Mouse (Mus musculus): ENCODE data around the gene Grk1. TPM values are rescaled to one million over a fixed set of nuclear protein-coding genes. Genes with fewer than 3 reads are reported as not detected.

The Grk1 gene
- polyA plus RNA-seq, 1 experiment from 2014 or later: 0.03 TPM

DNA sequence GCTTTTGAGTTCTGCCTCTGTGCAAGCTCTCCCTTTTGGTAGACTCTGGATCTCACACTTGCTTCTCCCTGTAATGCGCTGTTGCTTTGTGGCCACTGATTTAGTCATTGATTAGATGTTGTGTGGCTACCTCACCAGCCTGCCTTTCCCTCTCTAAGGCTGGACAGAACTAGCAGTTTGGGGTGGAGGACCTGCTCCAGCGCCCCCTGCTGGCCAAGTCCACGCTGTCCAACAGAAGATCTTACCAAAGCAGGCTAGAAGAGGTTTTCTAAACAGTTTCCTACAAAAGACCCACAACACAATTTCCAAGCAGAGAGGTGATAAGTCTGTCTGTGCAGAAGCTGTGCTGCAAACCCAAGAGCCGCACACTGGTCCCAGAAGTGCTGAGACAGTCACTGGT is 57.0 kb downstream of the Grk1 start:
- Histone ChIP-seq H3K4me1 (no peaks in the 10 kb centered on the region), H3K9me3 (no peaks in the 10 kb centered on the region), H3K27me3 (replicated peaks) (no peaks in the 10 kb centered on the region), H3K9ac (no peak overlapping the region), H3K36me3 (replicated peaks) (no peaks in the 10 kb centered on the region), H3K4me2 (no peak overlapping the region), H3K27ac (no peak overlapping the region), H3K4me3 (no peak overlapping the region)
- ATAC-seq (replicated peaks): 0 out of 2 replicates have a peak, but pooled peaks have one; percentile 39
- 36% methylated on average over 4 of the region's 4 CpGs for WGBS

DNA sequence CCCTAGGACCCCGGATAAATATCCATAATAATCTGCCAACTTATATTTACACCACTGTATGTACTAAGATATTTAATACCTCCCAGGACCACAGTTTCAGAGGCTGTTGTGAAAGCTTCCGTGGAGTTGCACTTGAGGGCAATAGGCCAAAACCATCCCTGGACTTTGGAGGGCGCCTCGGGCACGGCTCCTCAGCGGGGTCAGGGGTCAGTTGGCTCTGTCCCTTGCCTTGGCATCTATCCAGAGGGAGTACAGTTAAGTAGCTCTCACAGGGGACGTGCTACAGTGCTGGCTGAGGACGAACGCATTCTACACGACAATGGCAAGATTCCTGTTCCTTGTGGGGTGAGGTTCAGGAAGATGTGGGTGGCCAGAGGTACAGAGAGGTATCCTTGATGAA is 57.5 kb downstream of the Grk1 start:
- Histone ChIP-seq H3K36me3 (replicated peaks) (no peaks in the 10 kb centered on the region), H3K4me1 (no peaks in the 10 kb centered on the region), H3K27me3 (replicated peaks) (no peaks in the 10 kb centered on the region), H3K9me3 (no peaks in the 10 kb centered on the region), H3K27ac (no peak overlapping the region), H3K4me2 (no peak overlapping the region), H3K4me3 (no peak overlapping the region), H3K9ac (no peak overlapping the region)
- ATAC-seq (replicated peaks): no peak
- 75% methylated on average over 10 of the region's 10 CpGs for WGBS

DNA sequence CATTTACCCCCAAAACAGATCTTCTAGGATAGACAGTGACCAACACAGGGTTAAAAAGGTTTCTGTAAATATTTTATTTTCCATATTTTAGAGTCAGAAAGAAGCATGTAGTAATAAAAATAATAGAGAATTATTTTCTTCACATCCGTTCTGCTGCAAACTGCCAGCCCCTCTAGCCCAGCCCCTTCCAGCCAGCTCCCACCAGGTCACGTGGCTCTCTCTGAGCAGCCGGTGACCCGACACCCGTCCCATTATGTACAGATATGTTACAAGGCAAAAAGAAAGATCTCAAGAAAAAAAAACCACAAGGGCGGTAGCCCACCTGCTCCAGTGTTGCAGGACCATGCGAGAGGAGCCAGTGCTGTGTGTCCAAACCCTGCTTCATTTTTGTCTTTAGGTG is 60.4 kb downstream of the Grk1 start:
- Histone ChIP-seq H3K4me2 (no peak overlapping the region), H3K4me1 (no peaks in the 10 kb centered on the region), H3K4me3 (no peak overlapping the region), H3K36me3 (replicated peaks) (no peaks in the 10 kb centered on the region), H3K9ac (no peak overlapping the region), H3K27me3 (replicated peaks) (no peaks in the 10 kb centered on the region), H3K27ac (no peak overlapping the region), H3K9me3 (no peaks in the 10 kb centered on the region)
- 66% methylated on average over 7 of the region's 7 CpGs for WGBS
- ATAC-seq (replicated peaks): no peak

DNA sequence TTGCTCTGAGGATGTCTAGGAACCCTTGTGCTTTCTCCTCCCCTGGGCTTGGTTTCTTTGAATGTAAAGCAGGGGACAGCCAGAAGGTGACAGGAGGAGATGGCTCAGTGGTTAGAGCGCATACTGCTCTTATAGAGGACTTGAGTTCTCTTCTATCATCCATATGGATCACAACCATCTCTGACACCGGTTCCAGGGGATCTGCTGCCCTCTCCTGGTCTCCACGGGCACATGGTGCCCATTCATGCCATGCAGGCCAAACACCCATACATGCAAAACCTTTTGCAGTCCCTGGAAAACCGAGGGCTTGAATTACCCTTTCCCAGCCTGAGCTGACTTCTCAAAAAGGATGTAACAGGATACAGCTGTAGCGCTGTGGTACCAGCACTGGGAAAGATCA is 62.1 kb downstream of the Grk1 start:
- ATAC-seq (replicated peaks): no peak
- 70% methylated on average over 5 of the region's 5 CpGs for WGBS
- Histone ChIP-seq H3K4me3 (no peak overlapping the region), H3K9ac (no peak overlapping the region), H3K36me3 (replicated peaks) (no peaks in the 10 kb centered on the region), H3K4me1 (no peaks in the 10 kb centered on the region), H3K4me2 (no peak overlapping the region), H3K27ac (no peak overlapping the region), H3K9me3 (no peaks in the 10 kb centered on the region), H3K27me3 (replicated peaks) (no peaks in the 10 kb centered on the region)

DNA sequence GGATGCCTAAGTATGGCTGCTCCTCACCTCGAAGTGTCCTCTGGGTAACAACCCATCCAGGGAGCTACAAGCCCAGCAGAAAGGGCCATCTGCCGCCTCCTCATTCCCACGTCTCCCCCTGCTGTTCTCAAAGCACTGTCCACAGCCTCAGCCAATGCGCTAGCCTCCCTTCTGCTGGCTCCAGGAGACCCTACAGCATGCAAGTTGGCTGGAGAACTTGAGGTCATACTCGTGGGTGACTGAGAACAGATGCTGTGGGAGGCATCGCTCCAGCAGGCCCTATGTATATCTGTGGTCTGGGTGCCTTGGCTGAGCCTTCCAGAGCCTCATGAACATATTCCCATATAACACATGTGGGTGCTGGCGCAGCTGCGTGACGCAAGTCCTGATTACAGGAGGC is 63.9 kb downstream of the Grk1 start:
- Histone ChIP-seq H3K27me3 (replicated peaks) (no peaks in the 10 kb centered on the region), H3K4me1 (no peaks in the 10 kb centered on the region), H3K36me3 (replicated peaks) (no peaks in the 10 kb centered on the region), H3K9me3 (no peaks in the 10 kb centered on the region), H3K4me2 (no peak overlapping the region), H3K9ac (no peak overlapping the region), H3K27ac (no peak overlapping the region), H3K4me3 (no peak overlapping the region)
- ATAC-seq (replicated peaks): no peak
- 90% methylated on average over 9 of the region's 9 CpGs for WGBS

DNA sequence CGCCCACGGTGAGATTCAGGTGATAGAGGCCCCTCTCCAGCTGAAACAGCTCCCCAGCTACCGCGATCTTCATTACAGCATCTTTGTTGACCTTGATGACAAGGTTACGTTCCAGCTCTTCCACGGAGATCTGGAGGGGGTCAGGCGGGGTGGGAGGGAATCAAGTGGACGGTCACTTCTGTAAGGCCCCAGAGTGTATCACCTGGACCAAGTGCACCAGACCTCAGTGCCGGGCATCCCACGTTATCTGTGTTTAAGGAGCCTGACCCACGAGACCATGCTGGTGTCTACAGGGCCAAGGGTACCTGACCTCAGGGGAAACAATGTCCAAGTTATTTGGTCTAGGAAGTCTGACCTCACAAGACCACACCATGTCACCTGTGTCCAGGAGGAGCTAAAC is 66.6 kb downstream of the Grk1 start:
- no peak overlapping the region for H3K27ac ChIP-seq
- no peak overlapping the region for H3K9ac ChIP-seq
- H3K4me2 ChIP-seq: no peak overlapping the region
- H3K4me3 ChIP-seq: no peak overlapping the region
- no peaks in the 10 kb centered on the region for H3K4me1 ChIP-seq
- no peaks in the 10 kb centered on the region for H3K36me3 ChIP-seq (replicated peaks)
- ATAC-seq (replicated peaks): no peak
- 88% methylated on average over 11 of the region's 11 CpGs for WGBS
- no peaks in the 10 kb centered on the region for H3K9me3 ChIP-seq
- no peaks in the 10 kb centered on the region for H3K27me3 ChIP-seq (replicated peaks)

Other genes with a start within 250 kb of the Grk1 start
- 259 and 285 TPM in 2 replicates for gene Lamp1, start 245.9 kb upstream of the Grk1 start, polyA plus RNA-seq (2015; fragmentation: Nextera tagmentation; extraction: Ambion mirVana)
- 15.9 and 16.3 TPM in 2 replicates for gene Grtp1, start 204.5 kb upstream of the Grk1 start, polyA plus RNA-seq (2015; fragmentation: Nextera tagmentation; extraction: Ambion mirVana)
- gene Adprhl1, start 150.9 kb upstream of the Grk1 start, polyA plus RNA-seq (2015; fragmentation: Nextera tagmentation; extraction: Ambion mirVana): 1.1 TPM in 1 of 2 replicates, not detected in the other
- gene Dcun1d2, start 117.0 kb upstream of the Grk1 start, polyA plus RNA-seq (2015; fragmentation: Nextera tagmentation; extraction: Ambion mirVana): 33.8 and 36.8 TPM in 2 replicates
- 47.6 and 57.1 TPM in 2 replicates for gene Tmco3, start 116.9 kb upstream of the Grk1 start, polyA plus RNA-seq (2015; fragmentation: Nextera tagmentation; extraction: Ambion mirVana)
- 88.3 and 90.2 TPM in 2 replicates for gene Tfdp1, start 66.3 kb upstream of the Grk1 start, polyA plus RNA-seq (2015; fragmentation: Nextera tagmentation; extraction: Ambion mirVana)
- gene Atp4b, start 8.3 kb upstream of the Grk1 start, polyA plus RNA-seq (2015; fragmentation: Nextera tagmentation; extraction: Ambion mirVana): not detected in 2 replicates
- gene Tmem255b, start 30.1 kb downstream of the Grk1 start, polyA plus RNA-seq (2015; fragmentation: Nextera tagmentation; extraction: Ambion mirVana): 0.37 and 0.61 TPM in 2 replicates
- gene Gas6, start 89.4 kb downstream of the Grk1 start, polyA plus RNA-seq (2015; fragmentation: Nextera tagmentation; extraction: Ambion mirVana): 36.8 and 42.7 TPM in 2 replicates
- gene 1700029H14Rik, start 157.4 kb downstream of the Grk1 start, polyA plus RNA-seq (2015; fragmentation: Nextera tagmentation; extraction: Ambion mirVana): not detected in 2 replicates

Data from midbrain, embryonic 15.5 days (tissue).